Mouse (Mus musculus): ENCODE results near the gene Slc9a4.

DNA sequence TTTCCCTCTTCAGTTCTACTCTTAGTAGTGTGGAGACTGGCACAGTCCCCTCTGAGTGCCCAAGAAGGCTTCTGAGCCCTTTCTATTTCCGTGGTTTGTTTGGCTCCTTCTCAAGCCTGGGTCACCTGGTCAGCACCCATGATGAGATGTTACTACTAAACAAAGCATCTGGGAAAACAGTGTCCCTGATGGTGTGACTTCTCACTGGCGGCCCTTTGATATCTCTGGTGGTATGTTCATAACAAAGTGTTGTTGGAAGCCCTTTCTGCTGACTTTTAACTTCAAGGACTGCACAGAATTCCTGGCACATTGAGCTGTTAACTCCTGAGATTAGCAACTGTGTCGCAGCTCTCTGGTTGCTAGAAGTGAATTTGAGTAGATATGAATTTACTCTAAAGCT, 90.1 kb downstream of the Slc9a4 start:
- TF ChIP-seq CTCF (IDR thresholded peaks at IDR 0.05; ENCODE audit: borderline replicate concordance, insufficient read depth, low read depth, low read length) (no peak), POLR2A (IDR thresholded peaks at IDR 0.05; ENCODE audit: borderline replicate concordance, insufficient read depth, low read length) (no peak)
